Mouse (Mus musculus) 416B (cell line): ENCODE measurements at regions not wholly inside any gene's neighbourhood (a gene's known extent, or its start where the extent isn't known, plus 50 kb on each side); places are given as distances from the start of the nearest gene placed in this dataset.

Source experiments
- DNase-seq: peaks from one replicate; pipeline ENCODE4 v3.0.0; 2011; ENCODE audit warnings: low read depth

- no peak for DNase-seq
Observed at GRCm38 (mm10) chr3:34522054-34522684, 128.0 kb upstream of the Sox2 start.

GRCm38 (mm10) chr3:34521357-34522053 lies 128.7 kb upstream of the Sox2 start:
- no peak for DNase-seq

DNA sequence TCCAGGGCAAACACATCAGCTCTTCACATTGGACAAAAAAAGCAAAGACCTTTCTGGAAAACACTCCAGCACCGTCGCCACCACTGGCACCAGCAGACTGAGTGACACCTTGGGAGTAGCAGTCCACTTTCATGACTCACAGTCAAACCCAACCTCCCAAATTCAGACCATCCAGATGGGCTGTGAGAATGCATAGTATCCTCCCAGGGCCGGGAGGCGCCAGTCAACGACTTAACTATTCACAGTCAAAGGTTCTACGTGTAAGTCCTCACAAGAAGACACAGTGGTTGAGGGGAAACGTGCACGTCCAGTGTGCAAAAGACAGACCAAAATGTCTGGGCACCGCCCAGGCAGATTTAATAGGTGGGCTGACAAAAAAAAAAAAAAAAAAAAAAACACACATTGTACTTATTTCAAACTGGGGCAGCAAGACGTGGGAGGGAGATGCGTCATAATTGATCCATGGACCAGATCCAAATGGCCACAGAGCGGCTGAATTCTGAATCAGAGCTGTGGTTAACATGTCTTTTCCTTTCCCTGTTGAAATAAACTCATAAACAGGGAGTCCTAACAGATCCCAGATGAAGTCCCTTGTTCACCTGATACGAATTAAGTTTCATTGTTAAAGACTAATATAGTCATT lies 137.6 kb upstream of the Sox2 start:
- no peak for DNase-seq

- no peak for DNase-seq
Observed at GRCm38 (mm10) chr3:34510723-34511122, 139.5 kb upstream of the Sox2 start.

DNA sequence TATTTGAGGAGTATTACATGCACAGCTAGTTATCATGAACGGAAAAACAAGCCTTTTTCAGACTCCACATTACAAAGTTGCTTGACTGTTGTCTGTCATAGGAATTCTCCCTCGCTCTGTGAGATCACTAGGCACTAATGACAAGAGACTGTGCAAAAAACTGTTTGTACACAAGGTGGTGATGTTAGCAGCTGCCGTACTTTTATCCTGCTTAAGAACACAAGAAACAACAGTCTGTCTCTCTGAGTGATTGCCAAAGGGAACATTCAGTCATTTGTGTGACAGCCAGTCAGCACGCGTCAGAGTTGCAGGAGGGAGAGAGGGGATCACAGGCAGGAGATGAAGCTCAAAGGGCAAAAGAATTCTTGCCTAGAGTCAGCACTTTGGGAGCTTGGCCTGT lies 141.0 kb upstream of the Sox2 start:
- no peak for DNase-seq

DNA sequence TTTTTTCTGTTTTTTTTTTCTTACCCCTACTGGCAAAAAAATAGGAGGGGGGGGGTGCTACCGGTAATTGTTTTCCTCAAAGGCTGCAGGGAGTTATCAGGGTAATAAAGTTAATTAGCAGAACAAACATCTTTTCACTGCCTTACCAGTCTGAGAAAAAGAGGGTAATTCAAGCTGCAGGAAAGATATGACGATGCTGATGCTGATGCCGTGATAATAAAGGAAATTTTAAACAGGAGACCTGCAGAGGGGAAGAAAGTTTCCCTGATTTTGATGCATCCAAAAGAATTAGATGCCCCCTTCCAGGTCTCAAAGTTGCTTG lies 145.7 kb upstream of the Sox2 start:
- DNase-seq = no peak

- no peak for DNase-seq
Observed at GRCm38 (mm10) chr3:34503874-34504572, 146.2 kb upstream of the Sox2 start.

- no peak for DNase-seq
Observed at GRCm38 (mm10) chr3:34496839-34497238, 153.4 kb upstream of the Sox2 start.

DNA sequence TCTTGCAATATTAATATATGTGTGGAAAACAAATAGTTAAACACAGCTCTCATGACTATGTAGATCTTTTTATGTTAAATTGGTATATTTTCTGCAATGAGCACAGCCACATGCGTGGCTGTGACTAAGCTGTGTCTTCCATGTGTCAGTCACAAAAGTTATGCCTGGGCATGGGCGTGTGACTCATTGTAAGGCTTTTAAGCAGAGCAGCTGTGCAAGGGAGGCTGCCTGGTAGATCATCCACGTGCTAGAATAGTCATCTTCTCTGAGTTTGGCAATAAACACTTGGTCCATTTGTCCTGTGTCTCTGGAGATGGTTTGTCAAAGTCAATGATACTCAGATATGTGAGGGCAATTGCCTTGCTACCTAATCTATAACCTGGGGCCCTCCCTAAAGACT lies 154.6 kb upstream of the Sox2 start:
- DNase-seq = no peak

- DNase-seq = no peak
Observed at GRCm38 (mm10) chr3:34493921-34494320, 156.3 kb upstream of the Sox2 start.

- no peak for DNase-seq
Observed at GRCm38 (mm10) chr3:34489008-34489407, 161.2 kb upstream of the Sox2 start.

- no peak for DNase-seq
Observed at GRCm38 (mm10) chr3:34486441-34487050, 163.7 kb upstream of the Sox2 start.

- no peak for DNase-seq
Observed at GRCm38 (mm10) chr3:34485345-34486223, 164.6 kb upstream of the Sox2 start.

DNA sequence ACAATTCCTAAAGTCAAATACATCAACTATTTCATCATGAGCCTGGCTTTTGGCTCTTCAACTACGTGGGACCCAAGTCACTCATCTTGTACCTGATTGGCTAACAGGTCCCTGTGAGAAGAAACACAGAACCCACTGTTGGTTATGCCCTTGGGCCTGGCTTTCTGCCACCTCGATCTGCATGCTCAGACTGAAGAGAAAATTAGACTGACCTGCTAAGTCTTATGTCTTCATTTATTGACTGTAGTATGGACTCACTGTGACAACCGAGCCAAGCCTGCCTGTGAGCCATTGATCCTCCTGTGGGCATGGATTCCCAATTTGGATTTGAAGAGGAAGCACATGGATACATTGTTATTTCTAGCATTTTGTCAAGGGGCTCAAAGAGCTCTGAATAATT lies 166.3 kb upstream of the Sox2 start:
- DNase-seq = no peak

- no peak for DNase-seq
Observed at GRCm38 (mm10) chr3:34481821-34482713, 168.1 kb upstream of the Sox2 start.

DNA sequence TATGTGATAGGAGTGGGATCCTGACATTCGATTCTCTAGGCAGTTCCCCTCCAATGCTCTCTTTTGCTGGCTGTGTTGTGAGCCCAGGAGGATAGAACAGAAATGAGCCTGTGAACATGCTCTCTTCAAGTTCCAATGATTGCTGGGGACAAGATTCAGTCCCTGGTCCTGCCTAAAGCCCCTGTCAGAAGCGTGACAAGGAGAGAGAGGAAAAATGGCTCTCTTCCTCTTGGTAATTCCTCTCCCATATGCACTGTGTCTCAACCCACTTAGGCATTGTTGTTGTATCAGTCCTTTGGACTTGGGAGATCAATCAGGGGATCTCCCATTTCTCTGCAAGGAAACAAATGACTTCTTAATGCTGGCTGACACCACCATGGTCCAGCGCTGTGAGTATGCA lies 168.9 kb upstream of the Sox2 start:
- DNase-seq = no peak

GRCm38 (mm10) chr3:34474126-34474525 lies 176.1 kb upstream of the Sox2 start:
- DNase-seq = no peak

DNA sequence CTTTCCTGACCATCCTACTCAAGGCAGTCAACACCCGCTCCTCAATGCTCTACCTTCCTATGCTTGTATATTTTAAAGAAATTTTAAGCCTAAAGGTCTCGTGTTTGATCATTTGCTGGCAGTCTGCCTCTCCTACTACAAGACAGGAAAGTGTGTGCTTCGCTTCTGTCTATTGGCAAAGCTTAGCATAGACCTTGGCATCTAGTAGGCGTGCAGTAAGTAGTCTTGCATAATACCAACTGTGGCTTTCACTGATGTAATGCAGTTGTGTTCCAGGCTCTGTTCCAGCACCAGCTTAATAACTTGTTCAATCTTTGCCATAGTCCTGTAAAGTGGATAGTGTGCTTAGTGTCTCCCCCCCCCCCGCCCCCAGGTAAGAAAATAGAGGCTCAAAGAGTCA lies 179.5 kb upstream of the Sox2 start:
- DNase-seq = no peak

DNA sequence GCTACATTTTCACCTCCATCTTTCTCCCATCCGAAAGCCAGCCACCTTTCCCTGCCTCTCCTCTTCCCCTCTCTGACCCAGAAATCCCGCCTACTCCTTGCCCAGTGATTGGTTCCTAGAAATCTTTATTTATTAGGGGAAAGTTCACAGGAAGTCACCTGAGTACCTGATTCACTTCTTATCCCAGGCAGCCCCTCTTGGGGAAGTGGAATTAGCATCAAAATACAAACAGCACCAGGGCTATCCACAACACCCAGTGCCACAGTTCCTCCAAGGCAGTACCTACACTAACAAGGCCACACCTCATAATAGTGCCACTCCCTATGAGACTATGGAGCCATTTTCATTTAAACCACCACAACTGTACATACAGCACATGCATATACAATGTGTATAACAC lies 180.3 kb upstream of the Sox2 start:
- no peak for DNase-seq

DNA sequence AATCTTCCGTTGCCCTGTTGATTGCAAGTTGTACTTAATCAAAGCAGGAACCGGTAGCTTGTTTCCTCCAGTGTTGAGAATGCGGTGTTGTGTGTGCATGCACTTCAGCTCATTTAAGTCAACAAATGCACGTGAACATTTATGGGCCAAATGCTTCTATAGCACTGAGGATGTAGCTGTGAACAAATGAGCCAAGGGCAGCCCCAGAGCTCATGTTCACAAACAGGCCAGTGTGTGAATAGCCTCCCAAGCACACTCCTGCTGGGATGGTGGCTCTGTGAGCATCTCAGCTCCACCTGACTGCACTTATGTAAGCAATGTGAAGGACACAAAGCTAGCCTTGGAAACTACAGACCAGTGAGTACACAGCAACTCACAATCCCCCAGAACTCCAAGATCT lies 183.9 kb upstream of the Sox2 start:
- DNase-seq = no peak
